Mouse (Mus musculus) CH12.LX (cell line): ENCODE measurements around the gene Cfap99.

ENCODE experiments used
- CHD2 ChIP-seq: IDR thresholded peaks from 2 replicates; pipeline ENCODE4 v1.6.1; 2011; ENCODE audit warnings: low read length, improper control_type of control experiment
- CTCF ChIP-seq, 2 experiments: IDR thresholded peaks in 1 of 2; conservative IDR thresholded peaks in 1 of 2; 2 replicates each; pipeline ENCODE4 v1.5.1; 2011 to 2012; ENCODE audit warnings: low read depth in 2 of 2, low read length in 2 of 2, improper control_type of control experiment in 1 of 2, inconsistent platforms in 1 of 2, mild to moderate bottlenecking in 1 of 2, moderate library complexity in 1 of 2
- E2F4 ChIP-seq: IDR thresholded peaks from 2 replicates; pipeline ENCODE4 v1.6.1; 2011; ENCODE audit warnings: low read depth, low read length, improper control_type of control experiment; ENCODE audit not compliant: insufficient replicate concordance
- EP300 ChIP-seq: IDR thresholded peaks from 2 replicates; pipeline ENCODE4 v1.6.1; 2011; ENCODE audit warnings: low read length, improper control_type of control experiment
- HCFC1 ChIP-seq: IDR thresholded peaks from 2 replicates; pipeline ENCODE4 v1.6.1; 2012; ENCODE audit warnings: low read depth, mild to moderate bottlenecking, inconsistent platforms, low read length, improper control_type of control experiment
- IRF4 ChIP-seq: IDR thresholded peaks from 2 replicates; pipeline ENCODE4 v1.6.1; 2014; ENCODE audit warnings: low read depth, mild to moderate bottlenecking, inconsistent platforms, low read length, improper control_type of control experiment
- JUN ChIP-seq: IDR thresholded peaks from 2 replicates; pipeline ENCODE4 v1.6.1; 2011; ENCODE audit warnings: low read depth, mild to moderate bottlenecking, low read length, improper control_type of control experiment, moderate library complexity; ENCODE audit not compliant: insufficient read depth
- KAT2A ChIP-seq: IDR thresholded peaks from 2 replicates; pipeline ENCODE4 v1.6.1; 2012; ENCODE audit warnings: low read length, improper control_type of control experiment, inconsistent platforms; ENCODE audit not compliant: insufficient replicate concordance
- MAX ChIP-seq: IDR thresholded peaks from 2 replicates; pipeline ENCODE4 v1.6.1; 2011; ENCODE audit warnings: low read length, improper control_type of control experiment
- NELFE ChIP-seq: IDR thresholded peaks from 2 replicates; pipeline ENCODE4 v1.6.1; 2011; ENCODE audit warnings: low read depth, low read length, improper control_type of control experiment
- POLR2A ChIP-seq: IDR thresholded peaks from 2 replicates; pipeline ENCODE4 v1.6.1; 2011; ENCODE audit warnings: low read depth, mild to moderate bottlenecking, improper control_type of control experiment, low read length
- SIN3A ChIP-seq: IDR thresholded peaks from 2 replicates; pipeline ENCODE4 v1.6.1; 2012; ENCODE audit warnings: low read length, improper control_type of control experiment, inconsistent platforms
- TBP ChIP-seq: conservative IDR thresholded peaks from 2 replicates; pipeline ENCODE4 v1.6.1; 2011; ENCODE audit warnings: low read depth, low read length, improper control_type of control experiment
- ZC3H11A ChIP-seq: IDR thresholded peaks from 2 replicates; pipeline ENCODE4 v1.6.1; 2012; ENCODE audit warnings: low read depth, mild to moderate bottlenecking, inconsistent platforms, low read length, improper control_type of control experiment

- TF ChIP-seq EP300 (no peak), POLR2A (no peak), ZC3H11A (no peak), JUN (no peak), MAX (no peak), CTCF (conservative IDR thresholded peaks at IDR 0.05 in 1 of 2, IDR thresholded peaks at IDR 0.05 in 1 of 2; ENCODE audit: low read depth in 2 of 2, low read length in 2 of 2) (no peak), E2F4 (no peak), HCFC1 (no peak), IRF4 (no peak), TBP (no peak), CHD2 (no peak), KAT2A (no peak), NELFE (no peak), SIN3A (no peak)
These were observed 12.2 kb upstream of the Cfap99 start for GRCm38 (mm10) chr5:34276191-34276590.
